Mouse (Mus musculus) A20 (cell line): Measurements from ENCODE around the gene Tyw5.

Experiments
- DNase-seq: peaks from one replicate; pipeline ENCODE4 v3.0.0-alpha.2; 2011; ENCODE audit warnings: low read depth, low spot score

Tyw5 gene

DNA sequence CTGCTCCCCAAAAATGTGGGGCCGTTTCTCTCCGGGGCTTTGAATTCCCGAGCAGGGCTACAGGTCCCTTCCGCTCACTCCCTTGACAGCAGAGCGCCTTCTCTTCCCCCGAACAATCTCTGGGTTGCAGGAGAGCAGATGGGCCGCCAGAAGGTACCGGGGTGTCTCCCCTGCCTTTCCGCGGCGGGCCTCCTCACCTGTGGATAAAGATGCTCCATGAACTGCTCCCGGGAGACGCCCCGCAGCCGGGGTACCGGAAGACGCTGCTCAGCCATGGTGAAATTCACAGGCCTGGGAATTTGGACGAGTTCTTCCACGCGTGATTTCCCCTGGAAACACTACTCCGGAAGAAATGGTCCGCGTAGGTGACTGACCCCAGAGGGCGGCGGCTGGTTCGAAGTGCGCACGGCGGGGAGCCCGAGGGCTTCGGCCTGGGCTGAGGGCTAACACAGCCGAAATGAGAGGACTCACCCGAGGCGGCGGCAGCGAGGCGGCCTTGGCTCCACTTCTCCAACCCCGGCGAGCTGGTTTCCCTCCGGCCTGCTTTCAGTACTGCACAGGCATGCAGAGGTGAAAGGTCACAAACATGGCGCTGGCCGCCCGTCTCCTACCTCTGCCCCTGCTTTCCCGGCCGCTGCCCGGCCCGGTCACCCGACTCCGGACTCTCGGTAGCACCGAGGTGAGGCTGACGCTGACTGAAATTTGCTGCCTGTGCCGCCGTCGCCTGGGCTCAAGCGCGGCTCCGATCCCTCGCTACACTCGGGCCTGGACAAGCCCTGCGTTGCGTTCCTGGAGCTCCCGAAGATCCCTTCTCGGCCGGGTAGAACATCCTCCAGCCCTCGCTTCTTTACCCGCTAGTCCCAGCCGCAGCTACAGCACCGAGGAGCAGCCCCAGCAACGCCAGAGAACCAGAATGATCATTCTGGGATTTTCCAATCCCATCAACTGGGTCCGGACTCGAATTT lies at the start of gene Tyw5, which contains the start of gene Maip1:
Gene Tyw5 (minus strand): TSS at position 915 of the 965 bp plus-strand sequence.
Gene Maip1 (plus strand): TSS at position 142 of the 965 bp plus-strand sequence.
- peak; percentile 92 for DNase-seq

DNA sequence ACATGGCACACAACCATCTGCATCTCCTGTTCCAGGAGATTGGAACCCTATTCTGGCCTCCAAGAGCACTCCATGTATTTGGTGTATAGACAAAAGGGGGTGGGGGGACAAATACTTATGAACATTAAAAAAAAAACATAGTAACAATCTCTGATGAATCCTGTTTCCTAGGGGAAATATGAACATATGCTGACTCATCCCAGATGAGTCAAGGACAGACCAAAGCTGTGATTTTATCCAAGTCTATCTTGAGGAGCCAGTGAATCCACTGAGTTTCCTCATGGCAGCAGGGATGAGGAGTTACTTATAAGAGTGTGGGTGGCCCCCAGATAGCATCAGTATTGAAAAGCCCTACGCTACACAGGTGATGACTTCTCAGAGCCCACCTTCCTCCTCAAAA lies 43.3 kb upstream of the Tyw5 start:
- DNase-seq: no peak

DNA sequence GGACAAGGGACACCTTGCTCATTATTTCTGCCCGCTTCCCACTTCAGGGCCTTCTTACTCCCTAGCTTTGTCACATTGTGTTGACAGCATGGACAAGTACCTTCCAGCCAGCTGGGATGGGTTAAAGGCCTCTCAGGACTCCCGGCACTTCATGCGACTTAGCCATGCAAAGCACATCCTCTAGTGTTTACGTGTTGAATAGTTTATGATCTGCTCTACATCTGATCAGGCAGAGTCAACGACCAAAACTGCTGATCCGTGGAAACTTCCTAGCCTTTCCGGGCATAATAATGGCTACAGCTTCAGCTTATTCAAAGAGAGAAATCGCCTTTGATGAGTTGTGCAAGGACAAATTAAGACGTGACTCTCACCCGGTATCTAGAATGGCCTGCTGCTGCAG lies 38.8 kb upstream of the Tyw5 start:
- no peak for DNase-seq

DNA sequence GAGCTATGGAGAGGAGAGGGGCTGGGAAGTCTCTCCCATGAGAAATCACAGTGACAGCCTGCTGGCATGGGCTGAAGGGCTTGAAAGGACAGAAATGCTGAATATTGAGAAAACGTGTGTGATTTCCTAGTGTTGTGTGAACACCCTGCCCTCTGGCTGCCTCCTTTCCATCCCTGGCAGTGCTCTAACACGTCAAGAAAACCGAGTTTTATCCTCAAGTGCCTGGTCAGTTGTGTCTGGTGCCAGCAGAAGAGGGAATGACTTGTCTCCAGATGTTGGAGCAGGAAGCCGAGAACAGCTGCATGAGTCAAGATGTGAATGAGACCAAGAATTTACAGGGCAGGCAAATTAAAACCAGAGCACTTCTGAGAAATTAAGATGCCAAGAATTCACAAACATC lies 33.9 kb upstream of the Tyw5 start:
- no peak for DNase-seq

DNA sequence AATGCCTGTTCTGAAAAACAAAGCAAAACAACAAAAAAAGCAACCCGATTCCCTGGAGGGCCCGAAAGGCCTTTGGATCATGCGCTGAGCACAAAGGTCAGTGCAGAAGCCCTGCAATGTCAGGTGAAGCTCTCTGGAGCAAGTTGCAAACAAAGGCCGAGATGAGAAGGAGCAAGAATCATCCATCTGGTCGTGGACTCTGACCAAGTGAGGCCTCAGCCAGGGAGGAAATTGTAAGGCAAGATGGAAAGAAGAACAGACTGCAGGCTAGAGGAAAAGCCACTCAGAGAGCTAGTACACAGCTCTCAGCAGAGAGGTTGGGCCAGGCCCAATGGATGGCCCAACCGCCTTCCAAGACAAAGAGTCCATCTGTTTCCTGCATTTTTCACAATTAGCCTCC lies 32.1 kb upstream of the Tyw5 start:
- DNase-seq: no peak

DNA sequence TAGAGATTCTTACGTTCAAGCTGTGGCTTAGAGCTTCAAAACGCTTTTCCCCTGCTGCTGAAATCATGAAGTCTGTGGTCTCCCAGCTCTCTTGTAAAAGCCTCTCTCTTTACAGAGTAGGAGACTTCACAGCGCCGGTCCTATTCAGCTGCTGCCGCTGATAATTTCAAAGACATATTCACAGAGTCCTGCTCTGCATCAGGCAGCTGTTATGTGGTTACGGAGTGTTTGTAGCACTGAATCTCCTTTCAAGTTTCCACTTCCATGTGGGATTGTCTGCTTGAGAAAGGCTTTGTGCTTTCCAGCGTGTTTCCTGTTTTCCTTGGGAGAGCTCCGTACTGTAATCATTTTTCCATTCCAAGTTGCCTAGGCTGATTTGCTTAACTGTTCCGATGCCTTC lies 30.1 kb upstream of the Tyw5 start:
- DNase-seq: no peak

DNA sequence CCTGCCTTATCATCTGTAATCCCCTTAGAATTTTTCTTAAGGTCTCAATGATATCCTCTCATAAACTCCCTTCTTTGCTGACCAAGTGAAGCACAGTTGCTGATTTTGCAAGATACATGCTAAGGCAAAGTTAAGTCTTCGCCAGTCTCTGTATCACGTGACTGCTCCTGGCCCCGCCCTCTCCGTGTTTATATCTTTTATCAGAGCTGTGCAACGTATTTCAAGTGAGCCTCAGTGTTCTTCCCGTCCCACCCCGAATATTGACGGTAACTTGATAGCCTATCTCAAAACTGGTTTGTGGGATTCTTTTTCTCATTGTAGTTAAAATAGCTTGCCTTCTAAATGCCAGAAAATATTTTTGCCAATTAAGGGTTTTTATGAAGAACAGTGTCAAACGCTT lies 29.5 kb upstream of the Tyw5 start:
- DNase-seq: no peak

DNA sequence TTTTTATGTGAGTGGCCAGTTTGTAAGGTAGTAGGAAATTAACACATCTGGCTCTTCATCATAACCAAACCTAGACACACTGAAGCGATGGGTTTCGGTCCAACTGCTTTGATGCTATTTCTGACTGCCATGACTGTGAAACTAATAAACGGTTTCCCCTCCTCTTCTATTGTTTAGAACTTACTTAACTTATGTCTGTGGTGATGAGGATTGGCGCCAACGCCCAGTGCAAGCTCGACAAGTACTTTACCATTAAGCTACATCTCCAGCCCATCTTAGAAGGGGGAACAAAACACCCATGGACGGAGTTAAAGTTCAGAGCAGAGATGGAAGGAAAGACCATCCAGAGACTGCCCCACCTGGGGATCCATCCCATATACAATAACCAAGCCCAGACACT lies 26.2 kb upstream of the Tyw5 start:
- no peak for DNase-seq

DNA sequence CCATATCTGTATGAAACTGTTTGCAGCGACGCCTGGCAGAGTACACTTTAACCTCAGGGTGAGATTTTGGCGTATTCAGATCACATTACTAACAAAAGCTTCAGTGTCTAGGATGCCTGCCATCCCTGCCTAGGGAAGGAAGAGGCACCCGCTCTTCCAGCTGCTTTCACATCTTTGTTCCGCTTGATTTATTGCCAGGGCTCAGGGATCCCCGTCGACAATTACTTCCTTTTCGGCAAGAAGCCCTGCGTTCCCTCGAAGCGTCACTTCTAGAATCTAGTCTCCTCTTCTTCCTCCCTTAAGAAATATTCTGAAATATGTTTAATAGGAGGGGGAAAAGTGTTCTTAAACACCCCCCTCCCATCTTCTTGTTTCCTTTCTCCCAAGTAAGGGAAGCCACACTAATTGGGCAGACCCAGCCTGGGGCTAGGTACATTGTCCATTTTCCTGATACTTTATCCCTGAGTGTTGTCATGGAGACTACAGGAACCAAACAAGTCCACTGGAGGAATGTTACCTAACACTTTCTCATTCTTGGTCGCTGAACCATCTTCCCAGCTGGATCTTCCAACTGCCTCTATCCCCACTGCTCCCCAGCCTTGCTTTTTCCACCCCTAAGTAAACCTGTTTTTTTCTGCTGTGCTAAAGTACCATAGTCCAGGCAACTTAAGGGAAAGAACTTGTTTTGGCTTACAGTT lies 23.0 kb upstream of the Tyw5 start:
- no peak for DNase-seq

DNA sequence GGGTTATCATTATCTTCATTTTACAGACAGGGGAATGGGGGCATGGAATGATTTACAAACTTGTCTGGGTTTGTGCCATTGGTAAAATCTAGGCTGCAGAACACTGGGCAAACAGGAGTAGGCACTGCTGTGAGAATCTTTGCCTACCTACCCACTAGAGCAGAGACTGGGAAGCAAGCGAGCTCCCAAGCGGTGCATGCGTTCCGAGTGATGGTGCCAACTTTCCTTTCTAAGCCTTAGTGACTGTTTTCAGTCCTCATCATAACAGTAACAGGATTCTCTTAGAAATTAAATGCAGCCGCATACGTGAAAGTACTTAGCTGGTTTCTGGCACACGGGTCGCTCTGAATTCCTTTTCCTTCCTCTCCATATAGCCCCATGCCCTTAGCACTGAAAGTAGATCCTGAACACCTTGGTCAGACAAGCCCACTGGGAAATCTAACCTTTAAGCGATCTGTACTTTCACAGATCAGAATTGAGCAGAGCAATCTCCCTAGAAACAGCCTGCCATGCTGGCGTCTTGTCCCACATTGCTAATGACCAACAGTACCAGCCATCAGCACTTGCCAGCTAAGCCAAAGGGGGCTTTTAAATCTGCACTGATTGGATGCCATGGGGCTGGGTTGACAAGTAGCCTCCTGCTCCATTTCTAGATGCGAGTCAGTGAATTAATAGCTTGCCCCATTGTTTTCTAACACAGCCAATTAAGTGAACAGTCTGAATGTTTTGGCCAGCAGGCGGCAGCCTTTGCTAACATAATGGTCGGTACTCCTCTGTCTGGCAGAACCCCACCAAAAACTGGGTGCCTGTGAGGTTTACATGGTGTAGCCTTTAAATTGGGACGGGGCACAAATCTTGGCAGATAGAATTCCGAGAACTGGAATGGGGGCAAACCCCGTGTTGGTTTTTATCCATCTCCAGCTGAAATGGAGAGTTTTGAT lies 21.7 kb upstream of the Tyw5 start:
- DNase-seq: peak; percentile 66

DNA sequence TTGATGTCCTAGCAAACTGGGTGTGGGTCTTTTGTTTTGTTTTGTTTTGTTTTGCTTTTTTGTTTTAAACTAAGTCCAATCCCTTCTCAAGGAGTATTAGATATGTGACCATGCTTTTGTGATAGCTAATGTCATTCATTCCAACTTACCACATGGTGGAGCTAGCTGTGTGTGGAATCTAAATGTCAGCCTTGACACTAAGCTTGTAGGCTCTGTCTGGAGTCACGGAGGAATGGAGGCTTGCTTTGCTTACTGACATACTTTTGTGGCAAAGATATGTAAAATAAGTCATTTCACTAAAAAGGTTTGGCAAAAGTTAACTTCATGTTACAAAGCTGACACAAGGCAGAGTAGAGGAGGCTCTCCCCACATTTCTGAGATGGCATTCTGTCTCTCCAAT lies 16.8 kb upstream of the Tyw5 start:
- peak; percentile 31 for DNase-seq

DNA sequence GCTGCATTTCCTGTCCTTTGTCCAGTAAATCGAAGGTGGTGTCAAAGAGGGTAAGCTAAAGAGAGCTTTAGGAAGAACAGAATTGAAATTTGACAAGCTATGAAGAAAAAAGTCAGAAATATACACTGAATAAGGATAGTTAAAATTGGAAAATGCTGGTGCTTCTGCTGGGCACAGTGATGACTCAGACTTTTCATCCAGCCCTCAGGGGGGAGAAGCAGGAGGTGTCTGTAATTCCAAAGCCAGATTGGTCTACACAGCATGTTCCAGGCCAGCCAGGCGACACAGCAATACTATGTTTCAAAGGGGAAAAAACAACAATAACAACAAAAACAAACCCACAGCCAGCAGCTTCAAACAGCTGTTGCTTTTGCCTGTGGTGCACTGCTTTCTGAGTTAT lies 6.5 kb upstream of the Tyw5 start:
- no peak for DNase-seq

DNA sequence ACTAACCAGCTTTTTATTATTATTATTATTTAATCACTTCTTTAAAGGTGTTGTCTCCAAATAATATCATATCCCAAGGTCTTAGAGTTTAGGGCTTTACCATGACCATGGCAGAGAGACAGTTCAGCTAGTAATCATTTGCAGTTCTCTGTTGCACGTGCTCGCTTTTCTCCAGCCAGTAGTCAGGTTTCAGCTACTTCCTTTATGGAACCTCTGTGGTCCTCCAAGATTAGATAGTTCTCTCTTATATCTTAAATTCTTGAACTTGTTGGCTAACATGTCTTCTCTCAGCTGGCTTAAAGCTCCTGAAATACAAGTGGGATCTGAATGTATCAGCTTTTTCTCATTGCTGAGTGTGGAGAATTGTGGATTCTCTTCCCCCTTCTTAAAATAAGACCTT lies 2.1 kb upstream of the Tyw5 start:
- no peak for DNase-seq

DNA sequence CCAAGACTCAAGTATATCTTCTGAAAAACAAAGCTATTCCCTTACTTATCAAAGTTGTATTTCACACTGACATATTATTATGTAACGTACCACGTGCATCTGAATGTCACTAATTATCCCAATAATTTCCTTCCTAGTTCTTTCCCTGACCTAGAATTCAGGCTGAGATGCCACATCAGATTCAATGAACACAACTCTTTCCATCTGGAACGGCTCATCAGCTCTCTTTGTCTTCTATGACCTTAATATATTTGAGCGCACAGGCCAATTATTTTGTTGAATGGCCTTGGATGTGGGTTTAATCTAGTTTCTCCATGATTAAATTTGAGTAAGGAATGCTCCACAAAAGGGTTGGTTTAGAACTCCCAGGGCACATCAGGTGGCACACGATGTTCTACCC lies 4.8 kb downstream of the Tyw5 start:
- no peak for DNase-seq

DNA sequence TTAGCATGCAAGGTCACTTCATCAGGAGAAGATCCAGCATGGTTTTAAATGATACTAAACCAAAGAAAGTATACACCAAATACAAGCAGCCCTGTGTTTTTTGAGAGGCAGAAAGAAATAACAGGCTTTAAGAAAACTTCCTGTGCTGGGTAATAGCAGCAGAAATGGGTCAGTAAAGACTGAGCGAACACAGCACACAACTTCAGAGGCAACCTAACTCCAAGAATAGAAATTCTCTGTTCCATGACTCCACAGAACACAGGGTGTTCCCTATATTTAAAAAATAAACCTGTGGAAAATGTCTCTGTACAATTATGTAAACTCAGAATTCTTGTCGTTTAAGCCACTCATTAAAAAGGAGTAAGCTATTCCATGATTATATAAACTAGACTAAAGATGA lies 6.0 kb downstream of the Tyw5 start:
- no peak for DNase-seq

DNA sequence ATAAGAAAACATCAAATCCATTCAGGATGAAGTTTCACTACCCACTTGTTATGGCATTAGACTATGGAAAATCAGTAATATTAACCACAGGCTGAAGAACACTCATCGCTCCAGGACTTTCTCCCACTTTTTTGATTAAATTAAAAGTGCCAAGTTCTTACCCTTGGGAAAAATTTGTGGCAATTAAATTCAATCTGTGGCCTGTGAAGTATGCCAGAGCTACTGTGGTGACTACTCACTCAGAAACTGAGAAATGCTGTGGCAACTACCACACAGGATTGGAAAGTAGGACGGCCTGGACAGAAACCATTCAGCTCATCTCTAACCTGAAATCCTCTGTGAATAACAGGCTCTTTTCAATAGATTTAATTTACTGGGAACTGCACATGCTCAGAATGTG lies 6.6 kb downstream of the Tyw5 start:
- no peak for DNase-seq

DNA sequence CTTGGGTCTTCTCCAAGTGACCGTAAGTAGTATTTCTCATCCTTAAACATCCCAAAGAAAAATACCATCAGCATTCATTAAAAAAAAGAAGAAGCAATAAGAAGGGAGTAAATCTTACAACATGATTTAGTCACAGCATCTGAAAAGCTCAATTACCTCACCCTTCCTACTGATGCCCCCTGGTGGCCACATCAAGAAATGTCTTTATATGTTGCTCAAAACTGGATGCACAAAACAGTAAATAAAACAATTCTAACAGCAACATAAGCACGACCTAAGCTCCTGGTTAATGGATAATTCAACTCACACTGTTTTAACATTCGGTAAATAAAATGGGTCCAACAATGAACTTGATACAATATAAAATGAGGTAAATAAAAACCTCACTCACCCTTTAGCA lies 12.8 kb downstream of the Tyw5 start:
- peak; percentile 65 for DNase-seq

DNA sequence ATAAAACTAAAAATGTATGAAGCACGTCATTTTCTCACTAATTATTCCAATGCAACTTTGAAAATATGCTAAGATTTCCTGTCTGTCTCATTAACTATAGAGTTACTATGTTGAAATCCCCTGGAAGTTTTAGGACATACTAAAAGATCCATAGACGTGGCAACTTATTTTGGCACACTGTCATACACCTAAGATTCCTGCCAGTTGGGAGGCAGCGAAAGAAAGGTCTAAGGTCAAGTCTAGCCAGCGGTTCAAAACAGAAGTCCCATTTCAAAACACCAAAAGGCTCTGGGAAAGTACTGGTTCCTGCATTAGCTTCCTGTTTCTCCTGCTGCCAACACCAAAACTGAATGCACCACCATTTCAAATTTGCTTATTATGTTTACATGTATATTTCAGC lies 14.5 kb downstream of the Tyw5 start:
- DNase-seq: no peak

DNA sequence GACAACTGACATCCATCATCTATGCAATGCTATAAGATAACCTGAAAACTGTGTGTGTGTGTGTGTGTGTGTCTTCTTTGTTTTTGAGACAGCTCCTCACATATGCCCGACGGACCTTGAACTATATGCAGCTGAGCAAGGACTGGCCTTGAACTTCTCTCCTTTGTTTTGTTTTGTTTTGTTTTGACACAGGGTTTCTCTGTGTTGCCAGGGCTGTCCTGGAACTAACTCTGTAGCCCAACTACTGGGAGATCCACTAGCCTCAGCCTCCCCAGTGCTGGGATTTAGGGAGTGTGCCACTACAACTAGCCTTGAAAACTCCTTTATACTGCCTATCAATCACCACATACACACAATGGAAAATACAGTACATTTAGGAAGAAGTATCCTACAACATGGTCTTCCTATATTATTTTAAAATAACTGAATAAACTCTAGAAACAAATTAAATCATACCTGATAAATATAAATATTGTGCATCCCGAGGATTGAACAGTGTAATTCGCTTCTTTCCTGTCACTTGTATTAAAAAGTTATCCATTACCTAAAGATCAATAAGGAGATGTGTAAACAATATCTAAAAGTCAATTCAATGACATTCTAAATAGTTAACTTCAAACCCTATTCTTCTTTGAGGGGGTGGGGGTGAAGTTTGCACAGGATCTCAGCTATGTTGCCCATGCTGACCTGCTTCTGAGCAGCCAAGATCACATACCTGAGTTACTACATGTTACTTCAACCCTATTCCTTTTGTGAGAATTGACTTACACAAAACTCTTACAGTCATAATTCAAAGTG lies 15.7 kb downstream of the Tyw5 start:
- no peak for DNase-seq

DNA sequence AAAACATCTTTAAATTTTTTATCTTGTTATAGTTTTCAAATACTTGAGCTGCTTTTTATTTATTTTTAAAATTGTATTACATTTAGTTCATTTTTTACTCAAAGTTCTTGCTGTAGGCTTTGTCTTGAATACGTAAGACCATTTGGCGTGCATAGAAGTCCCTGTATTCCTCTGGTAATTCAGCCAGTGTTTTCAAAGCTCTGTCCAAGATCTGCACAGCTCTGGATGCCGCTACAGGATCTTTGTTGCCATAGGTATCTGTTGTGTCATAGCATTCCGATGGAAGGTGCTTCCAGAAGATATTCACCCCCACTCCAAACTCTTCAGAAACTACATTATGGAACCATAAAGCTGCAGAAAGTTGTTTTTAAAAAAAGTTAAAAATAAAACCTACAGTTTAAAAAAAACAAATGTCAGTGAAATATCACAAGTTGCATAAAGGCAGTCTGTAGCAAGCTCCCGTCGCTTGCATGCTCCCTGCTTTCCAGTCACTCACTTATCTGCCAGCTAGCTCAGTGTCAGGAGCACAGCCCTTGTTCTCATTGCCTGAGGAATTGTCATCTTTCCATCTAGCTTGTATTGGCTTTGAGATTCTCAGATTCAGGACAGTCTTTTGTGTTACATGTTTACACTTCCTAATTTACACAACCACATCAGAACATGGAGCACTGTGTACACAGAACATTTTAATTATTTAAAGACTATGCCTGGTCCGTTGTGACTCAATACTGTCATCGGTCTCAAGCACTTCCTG lies 18.3 kb downstream of the Tyw5 start:
- DNase-seq: no peak
